Mouse (Mus musculus) lung, adult 2 months (tissue): Measurements from ENCODE around the gene Yjefn3.

ENCODE experiments used
- CTCF ChIP-seq: fragments of 200-500 bp; IDR thresholded peaks from 2 replicates; pipeline ENCODE4 v1.5.1; 2011; ENCODE audit warnings: mild to moderate bottlenecking, low read length, control low read depth; ENCODE audit not compliant: insufficient read depth
- POLR2A ChIP-seq: fragments of 200-500 bp; IDR thresholded peaks from 2 replicates; pipeline ENCODE4 v1.6.1; 2011; ENCODE audit warnings: low read depth, mild to moderate bottlenecking, control low read depth, low read length, borderline replicate concordance; ENCODE audit errors: extremely low read depth

DNA sequence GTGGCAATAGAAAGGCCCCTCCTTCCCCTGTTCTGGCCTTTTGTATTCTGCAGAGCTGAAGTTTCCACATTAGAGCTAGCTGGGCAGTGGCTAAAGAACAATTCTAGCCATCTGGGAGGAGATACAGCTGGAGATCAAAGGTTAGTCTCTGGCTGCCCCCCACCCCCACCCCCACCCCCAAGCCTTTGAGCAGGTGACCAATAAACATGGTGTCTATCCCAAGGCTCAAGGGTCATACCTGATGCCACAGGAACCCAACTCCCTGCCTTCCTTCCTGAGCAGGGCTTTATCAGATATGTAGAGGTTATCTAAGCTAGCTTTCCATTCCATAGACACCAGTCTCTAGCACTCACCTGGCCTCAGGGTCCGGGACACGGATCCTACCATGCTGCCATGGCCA lies 47.8 kb upstream of the Yjefn3 start:
- no peak for TF ChIP-seq POLR2A
- no peak for TF ChIP-seq CTCF
